Mouse (Mus musculus) gastrocnemius, postnatal 14 days (tissue): ENCODE data around the gene Ankrd23. TPM values are rescaled to one million over a fixed set of nuclear protein-coding genes. Genes with fewer than 3 reads are reported as not detected.

Experiments used
- DNase-seq: peaks from one replicate; pipeline ENCODE4 v3.0.0; 2021; ENCODE audit warnings: mixed read lengths
- intact Hi-C: fragments of 180-260 bp; cut with DNase I; formaldehyde crosslinking; loops from one replicate; pipeline ENCODE4 v1.15.1; 2025; ENCODE audit warnings: low total_unique reads
- total RNA-seq, 2 experiments: library from RNA; stranded (reverse); gene quantifications; 2 replicates each; pipeline ENCODE4 v1.2.3; 2021

The Ankrd23 gene
- total RNA-seq, 2 experiments from 2014 or later = 1,005 to 1,120 TPM

DNA sequence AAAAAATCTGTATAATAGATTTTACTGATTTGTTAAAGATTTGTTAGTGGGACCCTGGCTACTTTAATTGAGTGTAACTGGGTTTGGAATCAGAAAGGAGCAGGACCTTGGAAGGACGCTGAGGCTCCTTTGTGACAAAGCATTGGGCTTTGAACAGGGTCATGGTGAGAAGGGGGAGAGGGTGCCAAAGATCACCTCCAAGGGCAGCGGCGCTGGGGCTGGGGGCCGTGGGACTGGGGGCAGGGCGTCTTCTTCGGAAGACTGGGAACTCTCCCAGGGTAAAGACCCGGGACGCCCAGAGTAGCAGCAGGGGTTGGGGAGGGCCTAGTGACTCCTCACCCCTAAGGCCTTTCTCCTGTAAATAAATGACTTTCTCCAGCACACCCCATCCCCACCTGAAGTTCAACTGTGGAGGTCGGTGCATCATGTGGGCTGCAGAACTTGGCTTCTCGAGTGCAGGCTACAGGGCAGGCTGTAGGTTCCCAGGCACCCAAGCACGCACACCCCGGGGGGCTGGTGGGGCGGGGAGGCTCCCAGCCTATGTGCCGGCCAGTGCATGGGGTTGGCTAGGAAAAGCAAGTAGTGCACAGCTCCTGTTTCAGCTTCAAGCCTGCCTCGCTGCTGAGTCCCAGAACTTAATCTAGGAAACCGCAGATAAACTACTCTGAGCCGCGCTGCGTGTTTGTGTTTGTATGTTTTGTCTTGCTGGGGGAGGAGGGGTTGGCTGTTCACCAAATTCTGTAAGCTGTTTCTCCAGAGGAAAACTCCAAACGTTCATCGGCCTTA, 31.3 kb upstream of the Ankrd23 start:
- no peak for DNase-seq
- intact Hi-C loops = no loop called here

DNA sequence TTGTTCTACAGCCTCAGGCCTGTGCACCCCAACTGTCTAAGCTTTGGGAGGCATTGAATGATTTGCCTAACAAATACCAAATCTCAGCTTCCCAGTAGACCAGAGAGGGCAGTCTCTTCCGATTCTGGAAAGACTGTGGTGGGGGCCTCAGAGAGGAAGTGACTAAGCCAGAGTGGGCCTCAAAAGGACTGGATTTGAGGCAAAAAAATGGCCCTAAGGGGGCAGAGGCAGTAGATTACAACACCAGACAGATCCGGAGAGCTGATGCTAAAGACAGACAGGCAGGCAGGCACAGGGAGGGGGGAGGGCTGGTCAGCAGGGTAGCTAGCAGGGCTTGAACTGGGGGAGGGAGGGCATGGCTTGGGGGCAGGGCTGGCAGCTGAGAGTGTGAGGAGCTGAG, 29.7 kb upstream of the Ankrd23 start:
- intact Hi-C loops = no loop called here
- no peak for DNase-seq

DNA sequence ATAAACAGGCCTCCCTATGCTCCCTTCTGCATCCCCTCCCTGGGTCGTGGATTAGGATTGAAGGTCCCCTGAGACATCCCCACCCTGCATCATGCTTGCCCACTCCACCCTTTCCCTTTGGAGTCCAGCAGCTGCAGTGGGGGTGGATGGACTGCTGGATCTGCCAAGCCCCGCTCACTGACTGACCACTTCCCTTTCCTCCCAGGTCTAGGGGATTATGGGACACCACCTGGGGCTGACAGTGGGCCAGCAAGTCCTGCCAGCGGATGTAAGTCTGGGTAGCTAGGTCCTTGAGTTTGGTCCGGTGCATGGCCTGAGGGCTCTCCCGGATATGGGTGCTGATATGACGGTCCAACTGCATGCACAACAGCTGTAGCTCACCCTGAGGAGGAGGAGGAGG, 27.4 kb upstream of the Ankrd23 start:
- DNase-seq = peak; percentile 60
- intact Hi-C loops = no loop called here

DNA sequence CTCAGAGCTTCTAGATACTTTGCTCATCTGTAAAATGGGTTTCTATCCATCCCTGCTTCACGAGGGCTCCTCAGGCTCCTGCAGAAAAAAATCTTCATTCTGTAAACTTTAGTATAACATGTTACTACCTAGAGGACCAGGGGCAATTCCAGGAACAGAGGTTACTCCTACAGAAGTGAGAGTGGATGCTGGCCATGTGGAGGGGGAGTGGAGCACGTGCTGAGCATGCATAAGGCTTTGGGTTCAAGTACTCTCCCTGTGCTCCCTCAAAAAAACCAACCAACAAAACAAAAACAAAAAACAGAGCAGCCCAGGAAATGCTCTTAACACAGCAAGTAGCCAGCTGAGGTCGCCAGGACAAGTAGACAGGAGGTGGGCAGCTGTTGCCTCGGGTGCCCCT, 26.9 kb upstream of the Ankrd23 start:
- intact Hi-C loops = no loop called here
- no peak for DNase-seq

DNA sequence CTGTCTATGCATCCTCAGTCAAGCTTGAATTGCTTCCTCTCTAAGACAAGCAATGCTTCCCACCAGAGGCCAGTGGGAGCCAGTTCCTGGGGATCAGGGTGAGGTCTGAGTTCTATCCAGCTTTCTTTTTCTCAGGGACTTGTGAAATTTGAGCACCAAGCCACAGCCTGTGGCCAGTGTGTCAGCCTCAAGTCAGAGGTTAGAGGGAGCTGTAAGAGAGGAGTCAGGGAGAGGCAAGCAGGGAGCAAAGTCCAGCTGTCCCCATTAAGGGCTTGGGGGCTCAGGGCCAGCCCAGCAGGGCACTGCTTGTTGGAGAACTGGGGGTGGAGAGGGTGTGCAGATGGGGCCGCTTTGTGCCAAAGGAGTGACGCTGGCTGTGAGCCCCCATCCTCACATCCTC, 26.5 kb upstream of the Ankrd23 start:
- no peak for DNase-seq
- intact Hi-C loops = no loop called here

DNA sequence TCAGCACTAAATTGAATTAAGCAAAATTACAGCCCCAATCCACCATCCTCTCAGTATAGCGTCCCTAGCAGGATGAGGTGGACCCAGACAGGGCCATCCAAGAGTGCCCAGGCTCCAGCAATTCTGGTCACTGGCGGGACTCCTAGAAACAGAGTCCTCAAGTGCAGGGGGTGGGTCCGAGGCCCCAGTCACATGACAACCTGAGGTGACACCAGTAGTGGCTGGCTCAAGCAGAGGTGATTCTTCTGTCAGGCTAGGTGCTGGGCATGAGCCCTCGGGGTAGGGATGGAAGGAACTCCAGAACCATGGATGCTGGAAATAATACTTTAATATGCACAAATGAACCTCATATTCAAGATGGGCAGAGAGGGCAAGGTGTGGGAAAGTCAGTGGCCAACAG, 25.7 kb upstream of the Ankrd23 start:
- intact Hi-C loops = no loop called here
- DNase-seq = no peak

DNA sequence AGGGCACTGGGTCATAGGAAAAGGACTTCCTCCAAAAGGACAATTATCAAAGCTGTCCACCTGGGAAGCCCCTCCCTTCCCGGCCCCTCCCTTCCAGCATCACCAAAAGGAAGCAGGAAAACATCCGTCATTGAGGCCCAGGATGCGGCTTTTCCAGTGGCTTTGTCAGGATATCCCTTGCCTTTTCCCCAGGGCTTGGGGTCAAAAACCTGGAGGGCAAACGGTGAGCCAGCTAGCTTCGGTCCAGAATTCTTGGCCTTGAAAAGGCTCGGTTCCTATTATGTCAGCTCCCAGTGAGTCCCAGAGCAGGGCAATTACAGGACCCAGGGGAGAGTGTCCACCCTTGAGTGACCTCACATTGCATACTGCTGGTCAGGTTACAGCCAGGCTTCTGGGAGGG, 24.2 kb upstream of the Ankrd23 start:
- intact Hi-C loops = no loop called here
- no peak for DNase-seq

DNA sequence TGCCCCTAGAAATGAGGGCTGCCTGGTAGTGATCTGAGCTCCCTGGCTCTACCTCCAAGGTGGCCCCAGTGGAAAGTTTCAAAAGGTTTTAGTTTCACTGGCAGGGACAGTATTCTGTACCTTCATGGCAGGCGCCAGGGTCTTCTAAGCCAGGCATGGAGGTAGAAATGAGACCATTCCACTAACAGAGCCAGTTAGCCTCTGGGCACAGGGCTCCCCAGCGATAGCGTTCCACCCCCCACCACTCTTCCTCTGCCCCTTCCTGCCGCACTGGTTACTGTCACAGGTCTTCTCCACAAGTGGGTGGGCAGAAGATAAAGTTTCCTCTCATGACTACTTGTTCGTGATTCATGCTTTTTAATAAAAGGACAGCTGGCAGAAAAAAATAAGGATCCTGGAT, 23.2 kb upstream of the Ankrd23 start:
- intact Hi-C loops = no loop called here
- DNase-seq = no peak

DNA sequence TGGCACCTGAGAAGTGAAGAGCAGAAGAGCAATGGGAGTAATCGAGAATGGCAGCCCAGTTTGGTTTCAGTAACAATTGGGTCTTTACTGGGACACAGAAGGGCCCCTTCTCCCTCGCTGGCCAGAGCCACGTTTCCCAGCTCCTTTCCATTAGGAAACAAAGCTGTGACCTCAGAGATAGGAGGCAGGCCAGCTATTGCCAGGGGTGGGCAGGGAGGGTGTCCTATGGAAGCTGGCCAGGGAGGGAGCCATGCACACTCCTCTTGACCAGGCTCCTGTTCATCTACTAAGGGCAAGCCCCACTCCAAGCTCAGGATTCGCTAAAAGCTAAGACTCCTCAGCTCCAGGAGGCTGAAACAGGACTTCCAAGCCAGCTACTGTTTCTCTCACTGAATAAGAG, 22.6 kb upstream of the Ankrd23 start:
- no peak for DNase-seq
- intact Hi-C loops = no loop called here

DNA sequence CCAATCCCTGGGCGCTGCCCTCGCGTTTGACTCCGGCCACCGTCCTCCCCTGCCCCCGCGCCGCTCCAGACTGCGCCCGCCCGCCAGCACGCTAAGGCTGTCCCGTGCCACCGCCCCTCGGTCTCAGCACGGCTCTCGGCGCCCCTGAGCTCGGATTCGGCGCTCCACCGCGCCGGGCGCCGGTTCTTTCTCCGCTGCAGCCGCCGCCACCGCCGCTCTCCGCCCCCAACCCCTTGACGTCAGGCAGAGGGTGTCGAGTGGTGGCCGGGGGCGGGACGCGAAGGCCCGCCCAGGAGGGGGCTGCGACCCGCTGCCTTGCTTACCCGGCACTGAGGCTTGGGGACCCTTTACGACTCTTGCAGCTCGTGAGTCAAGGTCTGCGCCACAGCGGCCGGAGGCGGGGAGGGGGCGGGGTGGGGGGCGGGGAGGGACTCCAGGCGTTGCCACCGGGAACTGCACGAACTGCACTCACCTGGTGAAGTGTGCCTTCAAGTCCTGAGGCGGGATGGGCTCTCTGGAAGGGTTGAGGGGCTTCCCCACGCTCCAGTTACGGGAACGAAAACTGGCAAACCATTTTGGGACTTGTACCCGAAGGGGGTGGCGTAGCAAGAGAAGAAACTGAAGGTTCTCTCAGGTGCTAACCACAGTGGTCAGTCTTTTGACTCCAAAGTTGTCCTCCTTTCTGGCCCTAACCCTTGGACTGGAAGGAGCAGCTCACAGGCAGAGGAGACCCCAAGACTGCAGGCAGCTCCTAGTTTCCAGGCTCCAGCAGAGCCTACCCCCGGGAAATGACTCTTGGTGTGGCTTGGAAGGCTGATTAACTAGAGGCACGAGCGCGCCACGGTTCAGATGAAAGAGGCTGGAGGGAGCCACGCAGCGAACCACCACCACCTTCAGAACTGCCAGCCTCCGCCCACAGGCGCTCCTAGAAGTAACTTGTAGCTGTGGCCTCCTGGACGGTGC, 21.6 kb upstream of the Ankrd23 start, which contains the start of gene Sema4c:
Sema4c (minus strand) TSS at position 319 of the 963 bp plus-strand sequence.
- intact Hi-C loops = no loop called here
- DNase-seq = peak; percentile 81

DNA sequence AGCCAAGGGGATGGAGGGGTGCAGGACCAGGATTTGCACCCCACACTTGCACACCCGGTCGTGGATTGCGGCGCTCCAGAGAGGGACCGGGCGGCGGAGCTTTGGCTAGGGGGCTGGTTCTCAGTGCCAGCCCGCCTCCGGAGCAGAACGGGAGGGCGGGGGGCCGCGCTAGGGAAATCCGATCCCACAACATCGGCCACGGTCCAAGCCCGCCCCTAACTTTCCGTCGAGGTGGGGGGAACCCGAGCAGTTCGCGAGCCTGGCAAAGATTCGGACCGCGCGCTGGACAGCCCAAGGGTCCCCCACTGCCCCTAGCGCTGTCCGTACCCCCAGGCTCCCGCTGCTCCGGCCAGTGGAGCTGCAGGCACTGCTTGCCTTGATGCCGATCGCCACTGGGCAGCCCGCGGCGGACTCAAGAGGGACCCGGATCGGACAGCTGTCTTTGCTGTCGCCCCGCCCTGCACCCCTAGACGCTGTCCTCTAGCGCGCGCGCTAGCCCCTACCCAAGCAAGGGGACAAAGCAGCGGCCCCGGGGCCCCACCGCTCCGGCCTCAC, 20.9 kb upstream of the Ankrd23 start:
- intact Hi-C loops = no loop called here
- peak; percentile 93 for DNase-seq

DNA sequence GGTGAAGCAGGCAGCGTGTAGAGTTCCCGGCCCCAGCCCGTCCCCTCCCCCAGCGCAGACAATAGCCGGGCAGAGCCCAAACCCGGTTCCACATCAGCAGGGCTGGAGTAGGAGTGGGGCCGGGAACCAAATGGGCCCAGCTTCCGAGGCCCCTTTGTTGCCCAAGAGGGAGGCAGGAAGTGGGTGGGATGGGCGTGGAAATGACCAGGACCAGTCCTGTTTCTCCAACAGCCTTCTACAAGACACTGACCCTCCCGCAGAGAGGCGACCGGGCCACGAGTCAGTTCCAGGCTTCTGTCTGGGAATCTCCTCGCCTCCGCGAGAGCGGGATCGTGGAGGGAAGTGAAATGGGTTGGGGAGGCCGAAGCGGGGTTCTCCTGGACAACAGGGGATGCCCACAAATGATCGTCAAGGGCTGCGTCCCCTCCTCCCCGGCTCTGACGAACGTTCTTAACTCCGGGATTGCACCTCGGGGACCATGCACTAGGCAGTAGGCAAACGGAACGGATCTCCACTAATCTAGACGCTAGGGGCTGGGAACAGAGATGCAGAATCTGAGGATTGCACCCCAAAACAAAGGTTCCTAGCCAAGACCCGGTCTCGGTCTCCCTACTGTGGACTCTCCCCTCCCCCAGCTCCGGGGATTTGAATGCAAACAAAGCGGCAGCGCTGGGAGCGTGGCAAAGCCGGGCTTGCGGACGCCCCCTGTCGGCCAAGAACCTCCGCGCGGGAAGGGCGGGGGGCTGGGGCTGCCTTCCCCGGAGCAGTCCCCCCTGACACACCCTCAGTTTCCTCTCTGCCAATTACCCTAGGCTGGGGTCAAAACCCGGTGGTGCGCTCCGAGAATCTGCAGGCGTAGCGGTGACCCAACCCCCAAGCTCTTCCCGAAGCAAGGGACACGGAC, 20.1 kb upstream of the Ankrd23 start:
- intact Hi-C loops = no loop called here
- DNase-seq = peak; percentile 93

DNA sequence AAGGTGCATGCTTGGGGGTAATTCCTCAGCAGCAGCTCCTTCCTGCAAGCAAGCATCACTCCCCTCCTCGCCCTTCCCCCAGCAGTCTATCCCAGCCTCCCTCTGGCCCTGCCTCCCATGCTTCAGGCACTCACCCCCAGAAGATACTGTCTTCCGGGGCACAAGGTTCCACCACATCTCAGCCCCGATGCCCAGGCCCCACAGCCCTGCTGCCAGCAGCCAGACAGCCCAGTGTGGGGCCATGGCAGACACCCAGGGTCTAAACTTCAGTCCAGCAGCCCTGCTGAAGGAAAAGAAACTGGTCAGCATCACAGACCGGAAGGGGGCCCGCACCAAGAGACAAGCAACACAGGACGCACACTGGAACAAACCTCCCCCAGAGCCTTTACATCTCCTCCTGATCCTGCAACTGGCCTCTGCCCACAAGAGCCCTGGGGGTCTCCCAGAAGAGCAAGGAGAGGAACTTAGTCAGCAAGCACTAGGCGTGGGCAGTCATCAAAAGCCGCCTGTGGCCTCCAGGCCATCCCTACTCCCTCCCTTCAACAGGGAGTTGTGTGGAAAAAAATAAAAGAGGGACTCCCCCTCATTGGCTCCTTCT, 19.2 kb upstream of the Ankrd23 start:
- DNase-seq = no peak
- intact Hi-C loops = no loop called here

DNA sequence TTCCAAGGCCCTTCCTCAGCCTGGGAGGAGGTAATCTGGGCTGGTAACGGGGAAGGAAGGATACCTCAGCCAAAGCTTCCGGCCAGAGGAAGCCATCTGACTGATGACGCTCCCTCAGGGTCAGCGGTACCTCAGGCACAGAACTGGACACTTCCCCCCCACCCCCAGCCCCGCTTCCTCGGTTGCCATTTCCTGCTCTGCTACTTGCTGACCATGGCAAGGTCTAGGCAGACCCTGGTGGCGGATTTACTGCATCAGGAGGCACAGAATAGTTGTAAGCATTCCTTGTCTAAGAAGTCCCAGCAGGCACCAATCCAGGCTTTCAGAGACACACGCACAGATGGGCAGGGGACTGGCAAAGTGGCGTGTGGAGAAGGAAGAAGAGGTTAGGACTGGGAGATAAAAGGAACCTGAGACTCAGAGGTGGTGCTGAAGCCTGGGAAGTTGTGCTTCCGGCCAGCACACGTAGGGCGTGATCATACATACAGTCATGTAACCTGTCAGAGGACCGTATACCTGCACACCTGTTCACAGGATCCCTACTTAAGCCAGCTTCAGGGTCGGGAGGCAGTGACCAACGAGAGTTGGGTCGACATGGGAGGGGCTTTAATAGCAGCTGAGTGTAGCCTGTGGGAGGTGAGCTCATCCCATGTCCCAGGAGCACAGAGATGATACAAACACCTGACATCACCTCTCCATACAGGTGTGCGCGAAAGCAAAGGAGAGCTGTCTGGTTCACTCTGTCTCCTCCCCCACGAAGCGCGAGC, 18.1 kb upstream of the Ankrd23 start:
- intact Hi-C loops = loop anchor here (5.0 kb wide), 1 partner anchor 77 kb away; no protein-coding TSS in a partner anchor
- no peak for DNase-seq

DNA sequence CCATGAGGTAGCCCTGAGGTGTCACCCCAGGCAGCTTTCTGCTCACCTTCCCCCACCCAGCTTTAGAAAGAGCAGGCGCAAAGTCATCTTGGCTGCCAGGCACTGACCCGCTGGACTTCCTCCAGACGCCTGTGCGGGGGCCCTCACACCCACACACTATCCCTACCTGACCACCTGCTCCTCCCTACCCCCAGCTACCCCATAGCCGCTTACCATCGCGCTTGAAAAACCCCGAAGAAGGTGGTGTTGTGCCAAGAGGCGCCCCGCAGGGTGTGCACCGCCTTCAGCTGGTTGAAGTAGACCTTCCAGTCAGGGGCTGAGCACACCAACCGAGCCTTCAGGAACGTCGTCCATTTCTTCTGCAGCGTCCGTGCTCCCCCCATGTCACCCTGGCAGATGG, 15.8 kb upstream of the Ankrd23 start:
- no peak for DNase-seq
- intact Hi-C loops = loop anchor here (5.0 kb wide), 1 partner anchor 80 kb away; no protein-coding TSS in a partner anchor

DNA sequence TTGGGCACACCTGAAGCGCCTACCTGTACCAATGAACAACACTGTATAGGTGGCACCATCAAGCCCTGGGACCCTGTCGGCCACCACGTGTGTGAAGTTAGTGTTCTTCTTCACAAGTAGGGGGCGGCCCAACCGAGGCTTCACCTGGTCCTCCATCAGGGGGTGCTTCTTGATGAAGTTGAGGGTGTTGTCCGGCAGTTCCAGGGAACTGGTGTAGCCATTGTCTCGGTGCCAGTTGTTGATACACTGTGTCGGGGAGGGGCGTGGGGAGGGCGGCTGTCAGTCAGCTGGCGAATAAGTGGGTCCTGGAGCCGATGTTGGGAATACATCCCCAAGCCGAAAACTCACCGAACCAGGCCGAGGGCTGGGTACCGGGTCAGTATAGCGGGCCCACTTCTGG, 15.2 kb upstream of the Ankrd23 start:
- no peak for DNase-seq
- intact Hi-C loops = loop anchor here (5.0 kb wide), 1 partner anchor 80 kb away; no protein-coding TSS in a partner anchor

DNA sequence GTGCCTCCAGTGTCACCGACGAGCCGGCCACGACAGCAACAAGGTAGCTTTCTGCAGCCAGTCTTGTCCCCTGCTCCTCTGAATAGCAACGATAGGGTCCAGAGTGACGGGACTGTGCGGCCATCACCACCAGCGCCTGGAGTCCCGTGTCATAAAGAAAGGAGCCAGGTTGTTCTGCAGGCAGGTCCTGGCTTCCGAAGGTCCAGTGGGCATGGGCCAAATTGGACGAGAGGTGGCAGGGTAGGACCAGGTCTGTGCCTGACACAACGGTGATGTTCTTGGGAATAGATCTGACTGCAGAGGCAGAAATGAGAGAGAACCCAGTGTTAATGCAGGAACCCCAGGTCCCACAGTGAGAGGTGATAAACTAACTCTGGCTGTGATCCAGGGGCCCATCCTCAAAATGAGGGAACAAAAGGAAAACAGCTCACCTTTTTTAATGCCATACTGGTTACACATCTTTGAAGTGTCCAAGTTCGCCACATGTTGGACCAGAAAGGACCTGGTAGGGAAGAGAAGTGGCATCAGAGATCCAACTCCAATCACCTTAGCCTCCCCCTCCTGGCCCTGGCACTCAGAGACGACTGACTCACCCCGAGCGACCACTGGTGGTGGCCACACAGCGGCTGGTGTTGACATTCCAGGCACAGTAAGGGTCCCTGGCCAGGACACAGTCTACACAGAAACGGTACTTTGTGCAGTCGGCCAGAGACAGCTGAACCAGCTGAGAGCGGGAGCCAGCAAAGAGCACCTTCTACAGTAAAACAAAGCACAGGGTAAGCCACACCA, 13.6 kb upstream of the Ankrd23 start:
- DNase-seq = no peak
- intact Hi-C loops = loop anchor here (5.0 kb wide), 1 partner anchor 82 kb away; no protein-coding TSS in a partner anchor
